Mouse (Mus musculus): ENCODE data around the gene Kifc1. TPM values are rescaled to one million over a fixed set of nuclear protein-coding genes. Genes with fewer than 3 reads are reported as not detected.

The Kifc1 gene
- 1.4 and 2.0 TPM in 2 replicates for polyA plus RNA-seq (2015; fragmentation: Nextera tagmentation; extraction: Ambion mirVana)

DNA sequence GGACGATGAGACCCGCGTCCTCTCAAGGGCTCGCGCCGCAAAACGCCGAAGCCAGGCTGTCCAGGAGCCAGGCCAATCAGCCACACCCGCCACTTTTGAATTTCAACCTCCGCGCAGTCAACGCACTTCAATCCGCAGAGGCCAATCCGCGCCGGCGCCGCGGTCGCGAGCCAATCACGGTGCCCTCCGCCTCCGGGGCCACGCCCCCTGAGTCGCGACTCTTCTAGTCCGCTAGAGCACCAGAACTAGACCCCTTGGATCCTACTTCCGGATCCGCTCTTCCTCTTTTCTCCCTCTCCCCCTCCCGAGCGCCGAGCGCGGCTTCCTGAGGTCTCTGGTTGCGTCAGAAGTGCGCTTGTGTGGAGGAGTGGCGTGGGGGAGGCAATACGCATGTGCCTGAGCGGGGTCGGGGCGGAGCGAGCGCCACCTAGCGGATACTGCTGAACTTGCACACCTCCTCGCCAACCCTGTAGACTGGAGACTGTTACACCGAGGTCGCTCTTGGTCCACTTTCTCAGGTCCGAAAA, at the start of gene Kifc1:
Gene Kifc1, minus strand, starts transcription at position 129 of the 527 bp plus-strand sequence.

DNA sequence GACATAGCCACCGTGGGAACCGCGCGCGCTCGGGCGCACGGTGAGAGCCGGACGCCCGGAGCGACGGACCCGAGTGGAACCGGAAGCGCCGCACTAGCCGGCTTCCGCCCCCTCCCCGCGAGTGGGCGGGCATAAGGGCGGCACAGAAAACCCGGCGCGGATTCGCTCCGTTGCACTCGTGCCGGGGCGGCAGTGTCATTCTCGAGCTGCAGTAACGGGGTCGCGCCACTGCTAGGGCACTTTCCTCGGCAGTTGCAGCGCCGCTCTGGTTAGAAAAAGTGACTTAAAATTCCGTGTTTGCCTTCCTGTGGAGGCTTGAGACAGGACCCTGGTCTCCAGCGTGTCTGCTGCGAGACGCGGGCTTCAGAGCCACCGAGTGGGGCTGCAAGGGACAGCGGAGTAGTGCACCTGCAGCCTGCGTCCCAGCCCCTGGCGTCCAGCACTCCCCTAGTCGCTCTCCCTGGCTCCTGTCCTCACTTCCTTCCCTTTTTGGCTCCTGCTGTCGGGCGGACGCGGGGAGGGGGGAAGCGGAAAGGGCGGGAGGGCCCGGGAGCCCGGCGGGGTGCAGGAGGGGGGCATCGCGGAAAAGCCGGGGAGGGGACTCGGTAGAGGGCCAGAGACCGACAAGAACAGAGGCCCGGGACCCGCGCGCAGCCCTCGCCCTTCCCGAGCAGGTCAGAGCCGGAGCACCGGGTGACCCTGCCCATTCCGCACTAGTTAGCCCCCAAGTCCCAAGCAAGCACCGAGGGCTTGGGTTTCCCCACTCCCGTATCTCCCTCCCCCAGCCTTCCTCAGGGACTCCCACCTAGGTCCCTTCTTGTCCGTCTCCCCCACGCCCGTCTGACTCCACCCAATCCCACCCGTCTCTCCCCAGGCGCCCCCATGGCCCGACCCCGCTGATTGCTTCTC, 39.2 kb upstream of the Kifc1 start, which contains the start of gene Rgl2:
Gene Rgl2, plus strand, starts transcription at position 173 of the 909 bp plus-strand sequence.

DNA sequence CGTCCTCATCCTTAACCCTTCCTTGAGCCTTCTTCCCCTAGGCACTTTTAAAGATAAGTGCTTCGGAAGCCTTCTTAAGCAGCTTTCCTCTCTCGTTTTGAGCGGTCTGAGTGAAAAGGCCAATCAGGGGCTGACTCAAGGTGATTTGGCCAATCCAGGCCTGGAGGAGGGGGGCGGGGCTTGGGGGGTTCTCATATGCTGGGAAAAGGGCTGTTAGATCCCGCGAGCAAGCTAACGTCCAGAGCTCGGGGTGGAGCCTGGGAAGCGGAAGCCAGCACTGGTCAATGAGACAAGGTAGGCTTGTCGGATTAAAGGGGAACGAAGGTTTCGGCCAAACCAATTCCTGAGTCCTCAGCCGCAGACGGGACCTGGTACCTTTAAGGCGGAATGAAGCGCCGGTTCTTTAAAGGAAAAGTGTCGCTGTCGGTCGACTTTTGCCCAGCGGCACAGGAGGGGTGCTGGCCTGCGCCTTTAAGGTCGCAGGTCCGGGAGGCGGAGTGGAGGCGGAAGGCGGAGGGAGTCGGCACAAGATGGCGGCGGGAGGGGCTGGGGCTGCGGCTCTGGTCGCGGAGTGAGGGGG, 25.3 kb upstream of the Kifc1 start, which contains the start of the genes Tapbp and Zbtb22:
Gene Tapbp, plus strand, starts transcription at position 229 of the 580 bp plus-strand sequence.
Gene Zbtb22, plus strand, starts transcription at position 234 of the 580 bp plus-strand sequence.

DNA sequence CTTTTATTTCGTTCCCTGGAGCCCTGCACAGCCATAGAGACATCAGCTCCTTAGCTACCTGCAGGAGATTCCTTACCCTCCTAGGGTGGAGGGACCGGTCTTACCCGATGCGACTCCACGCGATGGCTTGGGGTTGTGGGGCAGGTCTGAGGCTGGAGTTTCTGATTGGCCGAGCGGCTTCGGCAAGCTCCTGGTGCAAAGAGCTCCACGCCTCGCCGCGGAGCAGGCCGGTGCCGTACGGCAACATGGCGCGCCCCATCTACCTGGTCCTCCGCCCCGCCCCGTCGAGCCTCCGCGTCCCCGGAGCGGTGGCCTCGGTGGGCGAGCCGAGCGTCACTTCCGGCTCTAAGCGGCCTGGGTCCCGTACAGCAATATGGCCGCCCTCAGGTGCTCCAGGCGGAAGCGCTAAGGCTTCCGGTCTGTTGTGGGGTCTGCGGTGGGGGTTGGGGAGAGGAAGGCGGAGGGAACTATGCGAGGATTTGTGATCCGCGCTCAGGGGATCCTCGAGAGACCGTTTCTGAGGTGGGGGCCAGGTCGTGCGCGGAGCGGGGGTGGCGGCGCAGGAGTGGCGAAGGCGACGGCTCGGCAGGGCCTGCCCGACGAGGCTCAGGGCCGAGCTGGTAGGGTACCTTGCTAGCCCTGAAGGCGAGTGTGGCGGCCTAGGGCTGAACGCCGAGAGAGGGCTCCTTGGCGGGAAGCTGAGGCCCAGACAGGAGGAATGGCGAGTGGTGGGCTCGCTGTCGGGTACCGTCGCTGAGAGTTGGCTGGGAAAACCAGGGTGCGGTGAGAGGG, 18.8 kb upstream of the Kifc1 start, which contains the start of gene Daxx:
Gene Daxx, plus strand, starts transcription at position 338 of the 792 bp plus-strand sequence.

DNA sequence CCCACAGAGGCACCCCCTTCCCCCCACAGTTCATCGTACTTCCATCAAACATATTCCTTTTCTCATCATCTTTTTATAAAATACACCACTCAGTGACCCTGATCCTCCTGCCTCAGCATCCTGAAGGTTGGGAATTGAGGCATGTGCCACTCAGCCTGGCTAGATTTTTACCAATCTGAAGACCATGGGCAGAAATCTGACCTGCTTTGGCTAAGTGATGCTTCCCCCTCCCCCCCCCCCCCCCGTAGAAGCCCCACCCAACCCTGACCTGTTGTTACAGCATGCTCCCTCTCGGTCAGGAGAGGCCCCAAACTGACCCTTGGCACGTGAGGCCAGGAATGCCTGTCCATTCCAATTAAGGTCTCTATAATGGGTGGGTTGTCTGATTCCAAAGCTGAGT, 14.4 kb upstream of the Kifc1 start, which contains the start of gene Platr17:
Gene Platr17, plus strand, starts transcription at position 301 of the 400 bp plus-strand sequence.

DNA sequence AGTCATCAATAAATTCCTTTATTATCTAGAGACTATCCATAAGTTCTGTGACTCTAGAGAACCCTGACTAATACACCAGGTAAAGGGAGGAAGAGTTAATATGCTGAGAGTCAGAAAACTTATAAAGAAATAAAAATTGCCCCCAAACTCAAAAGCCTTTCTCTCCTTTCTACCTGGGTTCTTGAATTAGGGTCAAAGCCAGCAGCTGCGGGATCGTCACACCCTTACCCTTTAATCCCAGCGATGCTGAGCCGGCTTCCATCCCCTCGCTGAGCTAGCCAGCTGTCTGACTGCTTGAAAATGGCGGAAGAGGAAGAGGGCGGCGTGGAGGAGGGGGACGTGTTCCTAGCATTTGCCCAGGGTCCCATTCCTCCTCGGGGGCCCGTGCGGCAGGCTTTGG, 16.9 kb downstream of the Kifc1 start, which contains the start of gene Gm7029:
Gene Gm7029, plus strand, starts transcription at position 301 of the 400 bp plus-strand sequence.

DNA sequence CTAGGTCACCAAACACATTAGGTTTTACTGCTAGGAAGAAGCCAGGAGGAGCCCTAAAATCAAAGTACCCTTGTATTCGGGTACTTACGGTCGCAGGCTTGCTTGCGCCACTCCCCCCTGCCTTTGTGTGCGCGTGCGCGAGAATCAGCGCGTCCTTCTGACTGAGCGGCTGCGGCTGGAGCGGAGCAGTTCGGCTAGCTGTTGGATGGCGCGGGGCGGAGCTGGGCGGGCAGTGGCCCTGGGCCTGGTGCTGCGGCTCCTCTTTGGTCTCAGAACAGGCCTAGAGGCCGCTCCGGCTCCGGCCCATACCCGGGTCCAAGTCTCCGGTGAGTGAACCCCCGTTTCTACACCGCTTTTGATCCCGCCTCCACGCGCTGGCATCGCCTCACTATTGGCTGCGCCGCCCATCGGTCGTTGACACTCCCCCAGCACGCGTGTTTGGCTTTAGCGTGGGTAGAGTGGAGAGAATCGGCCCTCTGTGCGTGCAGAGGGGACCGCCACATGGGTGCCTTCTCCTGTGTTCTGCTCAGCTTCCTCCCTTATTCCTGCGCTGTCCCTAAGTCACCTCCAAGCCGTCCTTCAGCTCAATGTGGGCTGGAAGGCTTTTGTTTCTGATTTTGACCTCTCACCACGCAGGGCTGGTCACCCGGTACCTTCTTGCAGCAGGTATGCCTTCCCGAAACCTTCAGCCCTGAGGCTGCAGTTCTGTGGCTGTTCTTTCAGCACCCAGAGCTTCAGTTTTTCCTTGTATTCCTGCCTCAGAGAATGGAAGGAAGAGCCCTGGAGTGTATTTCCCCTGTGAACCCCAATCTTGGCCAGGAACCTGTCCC, 47.3 kb downstream of the Kifc1 start, which contains the start of gene Cd320:
Gene Cd320, plus strand, starts transcription at position 126 of the 830 bp plus-strand sequence.

Small RNA genes lying within 50 kb of the gene (microRNA-seq; reads per million reads assigned to microRNA genes)
- gene Gm27740 = 0 reads per million in 2 experiments

Other genes with a start within 250 kb of the Kifc1 start
- 96.2 and 131 TPM in 2 replicates for gene Hnrnpm, start 203.8 kb downstream of the Kifc1 start, polyA plus RNA-seq (2015; fragmentation: Nextera tagmentation; extraction: Ambion mirVana)
- gene March2, start 172.0 kb downstream of the Kifc1 start, polyA plus RNA-seq (2015; fragmentation: Nextera tagmentation; extraction: Ambion mirVana) = 75.3 and 77.9 TPM in 2 replicates
- gene Rab11b, start 130.1 kb downstream of the Kifc1 start, polyA plus RNA-seq (2015; fragmentation: Nextera tagmentation; extraction: Ambion mirVana) = 235 and 237 TPM in 2 replicates
- gene Angptl4, start 108.8 kb downstream of the Kifc1 start, polyA plus RNA-seq (2015; fragmentation: Nextera tagmentation; extraction: Ambion mirVana) = 76.0 and 98.6 TPM in 2 replicates
- 29.3 and 30.3 TPM in 2 replicates for gene Kank3, start 80.1 kb downstream of the Kifc1 start, polyA plus RNA-seq (2015; fragmentation: Nextera tagmentation; extraction: Ambion mirVana)
- 640 and 826 TPM in 2 replicates for gene Rps28, start 66.1 kb downstream of the Kifc1 start, polyA plus RNA-seq (2015; fragmentation: Nextera tagmentation; extraction: Ambion mirVana)
- gene Ndufa7, start 66.1 kb downstream of the Kifc1 start, polyA plus RNA-seq (2015; fragmentation: Nextera tagmentation; extraction: Ambion mirVana) = 501 and 563 TPM in 2 replicates
- gene Cd320, start 47.6 kb downstream of the Kifc1 start, polyA plus RNA-seq (2015; fragmentation: Nextera tagmentation; extraction: Ambion mirVana) = 28.6 and 40.2 TPM in 2 replicates
- gene Gm7029, start 16.8 kb downstream of the Kifc1 start, polyA plus RNA-seq (2015; fragmentation: Nextera tagmentation; extraction: Ambion mirVana) = not detected in 2 replicates
- 0.18 and 0.55 TPM in 2 replicates for gene Platr17, start 14.5 kb upstream of the Kifc1 start, polyA plus RNA-seq (2015; fragmentation: Nextera tagmentation; extraction: Ambion mirVana)
- 22.3 and 22.6 TPM in 2 replicates for gene Daxx, start 18.8 kb upstream of the Kifc1 start, polyA plus RNA-seq (2015; fragmentation: Nextera tagmentation; extraction: Ambion mirVana)
- gene Tapbp, start 25.2 kb upstream of the Kifc1 start, polyA plus RNA-seq (2015; fragmentation: Nextera tagmentation; extraction: Ambion mirVana) = 28.8 and 38.5 TPM in 2 replicates
- 10.8 and 12.1 TPM in 2 replicates for gene Zbtb22, start 25.2 kb upstream of the Kifc1 start, polyA plus RNA-seq (2015; fragmentation: Nextera tagmentation; extraction: Ambion mirVana)
- gene Rgl2, start 38.9 kb upstream of the Kifc1 start, polyA plus RNA-seq (2015; fragmentation: Nextera tagmentation; extraction: Ambion mirVana) = 20.9 and 22.0 TPM in 2 replicates
- gene Pfdn6, start 49.7 kb upstream of the Kifc1 start, polyA plus RNA-seq (2015; fragmentation: Nextera tagmentation; extraction: Ambion mirVana) = 91.1 and 107 TPM in 2 replicates
- 13.7 and 15.4 TPM in 2 replicates for gene Wdr46, start 50.0 kb upstream of the Kifc1 start, polyA plus RNA-seq (2015; fragmentation: Nextera tagmentation; extraction: Ambion mirVana)
- gene B3galt4, start 60.8 kb upstream of the Kifc1 start, polyA plus RNA-seq (2015; fragmentation: Nextera tagmentation; extraction: Ambion mirVana) = 5.6 and 7.0 TPM in 2 replicates
- gene Vps52, start 65.2 kb upstream of the Kifc1 start, polyA plus RNA-seq (2015; fragmentation: Nextera tagmentation; extraction: Ambion mirVana) = 31.6 and 31.8 TPM in 2 replicates
- 1,060 and 1,200 TPM in 2 replicates for gene Rps18, start 65.3 kb upstream of the Kifc1 start, polyA plus RNA-seq (2015; fragmentation: Nextera tagmentation; extraction: Ambion mirVana)
- gene H2-K1, start 109.7 kb upstream of the Kifc1 start, polyA plus RNA-seq (2015; fragmentation: Nextera tagmentation; extraction: Ambion mirVana) = 49.2 and 107 TPM in 2 replicates
- gene Ring1, start 134.0 kb upstream of the Kifc1 start, polyA plus RNA-seq (2015; fragmentation: Nextera tagmentation; extraction: Ambion mirVana) = 12.3 and 13.6 TPM in 2 replicates
- gene H2-Ke6, start 137.4 kb upstream of the Kifc1 start, polyA plus RNA-seq (2015; fragmentation: Nextera tagmentation; extraction: Ambion mirVana) = 46.7 and 46.9 TPM in 2 replicates
- gene Slc39a7, start 141.0 kb upstream of the Kifc1 start, polyA plus RNA-seq (2015; fragmentation: Nextera tagmentation; extraction: Ambion mirVana) = 82.1 and 94.7 TPM in 2 replicates
- 31.9 and 33.4 TPM in 2 replicates for gene Rxrb, start 141.2 kb upstream of the Kifc1 start, polyA plus RNA-seq (2015; fragmentation: Nextera tagmentation; extraction: Ambion mirVana)
- gene Col11a2, start 148.8 kb upstream of the Kifc1 start, polyA plus RNA-seq (2015; fragmentation: Nextera tagmentation; extraction: Ambion mirVana) = 1.9 and 5.7 TPM in 2 replicates
- gene H2-Oa, start 201.7 kb upstream of the Kifc1 start, polyA plus RNA-seq (2015; fragmentation: Nextera tagmentation; extraction: Ambion mirVana) = 0.27 and 0.35 TPM in 2 replicates
- gene H2-DMa, start 228.9 kb upstream of the Kifc1 start, polyA plus RNA-seq (2015; fragmentation: Nextera tagmentation; extraction: Ambion mirVana) = 10.7 and 10.8 TPM in 2 replicates
- gene Brd2, start 232.0 kb upstream of the Kifc1 start, polyA plus RNA-seq (2015; fragmentation: Nextera tagmentation; extraction: Ambion mirVana) = 42.6 and 45.7 TPM in 2 replicates

Data from skeletal muscle tissue, postnatal 0 days (tissue).